Mouse (Mus musculus): ENCODE measurements around the gene Ppara. TPM values are rescaled to one million over a fixed set of nuclear protein-coding genes. Genes with fewer than 3 reads are reported as not detected.

Gene Ppara
- total RNA-seq, 1 experiment from 2014 or later, result not detected

- no peak for ATAC-seq (replicated peaks in 1 of 2; ENCODE audit: insufficient read depth in 1 of 2, low FRiP score in 2 of 2, low TSS enrichment in 1 of 2, low read depth in 1 of 2, poor library complexity in 2 of 2, severe bottlenecking in 2 of 2)
Measured at GRCm38 (mm10) chr15:85807404-85807803, 72.6 kb downstream of the Ppara start.

DNA sequence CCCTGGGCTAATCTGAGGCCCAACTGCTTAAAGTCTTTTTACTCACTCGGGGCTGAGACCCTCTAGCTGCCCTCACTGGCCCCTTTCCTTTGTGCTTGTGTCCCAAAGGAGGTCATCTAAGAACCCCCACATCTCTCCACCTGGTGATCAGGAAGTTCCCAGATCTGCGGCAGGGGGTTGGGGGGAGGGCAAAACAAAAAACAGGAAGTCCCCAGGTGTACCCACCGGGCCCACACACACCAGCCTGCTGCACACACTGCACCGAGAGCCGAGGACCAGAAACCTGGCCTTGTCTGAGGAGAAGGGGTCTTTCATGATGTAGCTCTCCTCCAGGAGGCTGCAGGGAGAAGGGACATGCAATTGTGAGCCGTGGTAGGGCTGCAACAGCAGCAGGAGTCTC is 73.2 kb downstream of the Ppara start:
- ATAC-seq (replicated peaks in 1 of 2; ENCODE audit: insufficient read depth in 1 of 2, low FRiP score in 2 of 2, low TSS enrichment in 1 of 2, low read depth in 1 of 2, poor library complexity in 2 of 2, severe bottlenecking in 2 of 2), result no peak

DNA sequence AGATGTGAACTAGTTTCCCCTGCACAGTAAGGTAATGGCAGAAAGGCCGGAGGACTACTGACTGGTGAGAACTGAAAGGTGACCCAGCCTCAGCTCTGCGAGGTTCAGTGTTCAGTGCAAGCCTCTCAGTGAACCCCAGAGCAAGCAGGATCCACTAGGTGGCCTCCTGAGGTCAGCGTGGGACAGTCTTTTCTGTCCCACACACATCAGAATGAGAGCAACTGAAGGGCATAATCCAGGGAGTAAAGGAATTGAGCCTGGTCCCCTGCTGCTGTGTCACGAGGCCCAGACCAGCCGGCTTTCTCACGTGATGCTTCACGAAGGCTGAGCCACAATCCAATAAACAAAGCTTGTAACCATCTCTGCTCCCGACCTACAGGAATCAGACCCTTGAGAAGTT is 73.7 kb downstream of the Ppara start:
- ATAC-seq (replicated peaks in 1 of 2; ENCODE audit: insufficient read depth in 1 of 2, low FRiP score in 2 of 2, low TSS enrichment in 1 of 2, low read depth in 1 of 2, poor library complexity in 2 of 2, severe bottlenecking in 2 of 2), result no peak

DNA sequence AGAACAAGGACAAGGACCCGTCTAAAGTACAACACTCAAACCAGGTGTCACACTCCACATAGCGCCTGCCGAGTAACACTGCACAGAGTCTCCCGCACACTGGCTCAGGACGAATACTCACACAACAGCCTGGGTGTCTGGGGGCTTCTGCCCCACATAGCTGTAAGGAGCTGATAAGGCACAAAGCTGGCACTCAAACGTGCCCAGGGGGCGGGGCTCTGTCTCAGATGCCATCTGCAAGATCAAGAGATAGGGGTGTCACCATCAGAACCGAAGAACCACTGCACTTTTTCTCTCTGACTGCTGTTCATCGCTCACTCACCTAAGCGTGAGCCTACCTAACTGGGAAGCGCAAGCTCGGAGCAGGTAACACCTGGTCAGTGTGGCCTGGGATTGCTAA is 74.3 kb downstream of the Ppara start:
- no peak for ATAC-seq (replicated peaks in 1 of 2; ENCODE audit: insufficient read depth in 1 of 2, low FRiP score in 2 of 2, low TSS enrichment in 1 of 2, low read depth in 1 of 2, poor library complexity in 2 of 2, severe bottlenecking in 2 of 2)

DNA sequence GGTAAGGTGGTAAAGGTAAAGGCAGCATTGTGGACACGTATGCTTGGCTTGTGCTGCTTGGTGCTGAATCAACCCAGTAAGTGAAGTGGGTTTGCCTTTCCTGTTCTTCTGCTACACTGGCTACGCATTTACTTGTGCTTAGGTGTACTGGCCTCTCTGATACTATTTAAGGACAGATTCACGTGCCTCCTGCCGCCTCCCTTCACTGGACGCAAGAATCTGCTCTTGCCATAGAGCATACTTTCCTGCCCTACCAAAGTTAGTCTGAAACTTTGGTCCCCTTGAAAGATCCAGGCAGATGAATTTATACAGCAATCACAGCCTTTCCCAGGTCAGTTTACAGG is 75.7 kb downstream of the Ppara start:
- ATAC-seq (replicated peaks in 1 of 2; ENCODE audit: insufficient read depth in 1 of 2, low FRiP score in 2 of 2, low TSS enrichment in 1 of 2, low read depth in 1 of 2, poor library complexity in 2 of 2, severe bottlenecking in 2 of 2), result no peak

GRCm38 (mm10) chr15:85810806-85811521 is 76.2 kb downstream of the Ppara start:
- ATAC-seq (replicated peaks in 1 of 2; ENCODE audit: insufficient read depth in 1 of 2, low FRiP score in 2 of 2, low TSS enrichment in 1 of 2, low read depth in 1 of 2, poor library complexity in 2 of 2, severe bottlenecking in 2 of 2), result peak; percentile 52 to 70

DNA sequence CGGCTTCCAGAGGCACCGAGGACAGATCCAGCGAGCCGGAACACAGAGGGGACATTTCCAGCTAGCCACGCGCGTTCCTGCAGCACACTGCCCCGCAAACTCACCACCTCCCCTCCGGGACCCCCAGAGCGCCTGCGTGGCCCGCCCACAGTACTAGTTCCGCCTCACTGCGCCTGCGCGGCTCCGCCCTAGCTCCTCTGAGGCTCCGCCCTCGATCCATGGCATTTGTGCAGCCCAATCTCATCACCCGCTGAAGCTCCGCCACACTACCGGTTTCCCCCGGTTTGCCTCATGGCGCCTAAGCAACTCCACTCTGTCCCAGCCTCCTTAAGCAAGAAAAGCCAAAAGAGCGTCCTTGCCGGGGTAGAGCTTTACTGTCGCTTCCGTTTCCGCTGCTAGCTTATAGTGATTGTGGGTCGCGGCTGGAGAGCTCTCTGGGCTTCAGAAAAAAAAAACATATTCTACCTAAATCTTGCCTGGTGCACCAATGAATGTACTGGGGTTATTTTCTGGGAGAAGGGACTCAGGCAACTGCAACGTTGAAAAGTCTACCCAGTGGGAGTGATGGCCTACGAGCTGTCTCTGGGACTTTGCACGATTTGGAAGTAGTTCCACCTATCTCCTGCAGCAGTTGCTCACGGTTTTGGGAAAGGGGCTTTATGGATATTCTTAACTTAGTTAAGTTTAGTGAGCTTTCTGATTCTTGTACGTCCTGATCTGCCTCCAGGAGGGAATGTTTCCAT is 76.9 kb downstream of the Ppara start, which contains the start of gene Cdpf1:
Cdpf1 (minus strand) TSS at position 163 of the 743 bp plus-strand sequence.
- peak; percentile 88 to 93 for ATAC-seq (replicated peaks in 1 of 2; ENCODE audit: insufficient read depth in 1 of 2, low FRiP score in 2 of 2, low TSS enrichment in 1 of 2, low read depth in 1 of 2, poor library complexity in 2 of 2, severe bottlenecking in 2 of 2)

GRCm38 (mm10) chr15:85813428-85813827 is 78.6 kb downstream of the Ppara start:
- no peak for ATAC-seq (replicated peaks in 1 of 2; ENCODE audit: insufficient read depth in 1 of 2, low FRiP score in 2 of 2, low TSS enrichment in 1 of 2, low read depth in 1 of 2, poor library complexity in 2 of 2, severe bottlenecking in 2 of 2)

GRCm38 (mm10) chr15:85821203-85822010 is 86.6 kb downstream of the Ppara start, which contains the start of gene Pkdrej:
Pkdrej (minus strand) TSS chr15:85821734.
- peak in 1 of 2 experiments; percentile 29; a peak in 2 of 4 replicates for ATAC-seq (replicated peaks in 1 of 2; ENCODE audit: insufficient read depth in 1 of 2, low FRiP score in 2 of 2, low TSS enrichment in 1 of 2, low read depth in 1 of 2, poor library complexity in 2 of 2, severe bottlenecking in 2 of 2)

DNA sequence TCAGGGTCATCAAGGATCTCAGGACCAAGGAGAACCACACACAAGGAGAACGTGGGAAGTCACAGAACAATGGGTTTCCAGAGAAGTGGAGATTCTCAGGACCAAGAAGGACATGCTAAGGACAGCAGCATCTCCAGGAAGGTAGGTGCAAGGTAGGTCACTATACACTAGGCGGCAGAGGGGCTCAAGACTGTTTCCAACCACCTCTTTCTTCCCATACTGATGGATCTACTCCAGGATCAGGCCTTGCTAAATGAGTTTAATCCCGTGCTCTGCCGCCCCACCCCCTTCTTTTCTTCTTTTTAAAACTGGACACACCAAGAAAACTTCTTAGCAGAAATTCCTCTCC is 87.2 kb downstream of the Ppara start:
- no peak for ATAC-seq (replicated peaks in 1 of 2; ENCODE audit: insufficient read depth in 1 of 2, low FRiP score in 2 of 2, low TSS enrichment in 1 of 2, low read depth in 1 of 2, poor library complexity in 2 of 2, severe bottlenecking in 2 of 2)

GRCm38 (mm10) chr15:85826676-85827075 is 91.9 kb downstream of the Ppara start:
- no peak for ATAC-seq (replicated peaks in 1 of 2; ENCODE audit: insufficient read depth in 1 of 2, low FRiP score in 2 of 2, low TSS enrichment in 1 of 2, low read depth in 1 of 2, poor library complexity in 2 of 2, severe bottlenecking in 2 of 2)

GRCm38 (mm10) chr15:85828071-85828470 is 93.3 kb downstream of the Ppara start:
- no peak for ATAC-seq (replicated peaks in 1 of 2; ENCODE audit: insufficient read depth in 1 of 2, low FRiP score in 2 of 2, low TSS enrichment in 1 of 2, low read depth in 1 of 2, poor library complexity in 2 of 2, severe bottlenecking in 2 of 2)

- ATAC-seq (replicated peaks in 1 of 2; ENCODE audit: insufficient read depth in 1 of 2, low FRiP score in 2 of 2, low TSS enrichment in 1 of 2, low read depth in 1 of 2, poor library complexity in 2 of 2, severe bottlenecking in 2 of 2), result no peak
Measured at GRCm38 (mm10) chr15:85829470-85829869, 94.7 kb downstream of the Ppara start.

- ATAC-seq (replicated peaks in 1 of 2; ENCODE audit: insufficient read depth in 1 of 2, low FRiP score in 2 of 2, low TSS enrichment in 1 of 2, low read depth in 1 of 2, poor library complexity in 2 of 2, severe bottlenecking in 2 of 2), result peak; percentile 93 to 97
Measured at GRCm38 (mm10) chr15:85831954-85832590, 97.3 kb downstream of the Ppara start, which contains the start of gene Ttc38. Ttc38 (plus strand) TSS chr15:85832306.

- no peak for ATAC-seq (replicated peaks in 1 of 2; ENCODE audit: insufficient read depth in 1 of 2, low FRiP score in 2 of 2, low TSS enrichment in 1 of 2, low read depth in 1 of 2, poor library complexity in 2 of 2, severe bottlenecking in 2 of 2)
Measured at GRCm38 (mm10) chr15:85832599-85832998, 97.8 kb downstream of the Ppara start.

- ATAC-seq (replicated peaks in 1 of 2; ENCODE audit: insufficient read depth in 1 of 2, low FRiP score in 2 of 2, low TSS enrichment in 1 of 2, low read depth in 1 of 2, poor library complexity in 2 of 2, severe bottlenecking in 2 of 2), result no peak
Measured at GRCm38 (mm10) chr15:85835335-85835734, 100.6 kb downstream of the Ppara start.

DNA sequence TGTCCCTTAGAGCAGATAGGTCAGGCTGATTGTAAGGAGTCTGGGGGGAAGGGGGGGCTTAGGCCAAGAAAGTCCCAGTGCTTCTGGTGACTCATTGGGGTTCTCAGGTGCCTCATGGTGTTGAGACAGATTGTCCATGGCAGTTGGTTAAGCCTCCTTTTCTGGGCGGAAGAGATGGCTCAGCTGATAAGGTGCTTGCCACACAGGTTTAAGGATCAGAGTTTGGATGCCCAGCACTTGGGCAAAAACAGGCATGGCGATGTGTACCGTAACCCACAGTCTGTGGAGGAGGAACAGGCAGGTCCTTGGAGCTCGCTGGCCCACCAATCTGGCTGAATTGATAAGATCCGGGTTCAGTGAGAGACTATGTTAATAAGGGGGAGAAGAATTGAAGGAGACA is 102.1 kb downstream of the Ppara start:
- ATAC-seq (replicated peaks in 1 of 2; ENCODE audit: insufficient read depth in 1 of 2, low FRiP score in 2 of 2, low TSS enrichment in 1 of 2, low read depth in 1 of 2, poor library complexity in 2 of 2, severe bottlenecking in 2 of 2), result no peak
